Mouse (Mus musculus) spleen, adult 2 months (tissue): Measurements from ENCODE around the gene Dip2b.

Experiments
- CTCF ChIP-seq: fragments of 200-500 bp; IDR thresholded peaks from 2 replicates; pipeline ENCODE4 v1.5.1; 2011; ENCODE audit warnings: mild to moderate bottlenecking, inconsistent platforms; ENCODE audit not compliant: insufficient read depth, insufficient read length, insufficient replicate concordance; ENCODE audit errors: extremely low read depth
- POLR2A ChIP-seq: fragments of 200-500 bp; IDR thresholded peaks from 2 replicates; pipeline ENCODE4 v1.6.1; 2011; ENCODE audit warnings: low read depth, low read length, inconsistent platforms

- no peak for TF ChIP-seq CTCF
- TF ChIP-seq POLR2A, result no peak
Measured at GRCm38 (mm10) chr15:100227031-100227662, 188.7 kb downstream of the Dip2b start.
